Mouse (Mus musculus) retina, postnatal 7 days (tissue): ENCODE measurements around the gene Gm15517.

Experiments
- DNase-seq: peaks from one replicate; pipeline ENCODE4 v3.0.0-alpha.2; 2012; ENCODE audit warnings: low read depth, low spot score

Gene Gm15517

GRCm38 (mm10) chr7:44309475-44310284 is 48.4 kb downstream of the Gm15517 start, which contains the start of gene Shank1:
Gene Shank1, plus strand, starts transcription at chr7:44310253.
- no peak for DNase-seq

GRCm38 (mm10) chr7:44310285-44310877 is 49.1 kb downstream of the Gm15517 start:
- DNase-seq: no peak

GRCm38 (mm10) chr7:44310878-44311712 is 49.8 kb downstream of the Gm15517 start:
- DNase-seq: no peak
